Mouse (Mus musculus) lung, postnatal 0 days (tissue): ENCODE results near the gene Vstm2a.

Experiments
- CTCF ChIP-seq: IDR thresholded peaks from 2 replicates; pipeline ENCODE4 v1.5.1; 2016; ENCODE audit warnings: antibody characterized with exemption, mild to moderate bottlenecking
- EP300 ChIP-seq: IDR thresholded peaks from 2 replicates; pipeline ENCODE4 v1.6.1; 2016; ENCODE audit warnings: antibody characterized with exemption, mild to moderate bottlenecking, control low read depth

DNA sequence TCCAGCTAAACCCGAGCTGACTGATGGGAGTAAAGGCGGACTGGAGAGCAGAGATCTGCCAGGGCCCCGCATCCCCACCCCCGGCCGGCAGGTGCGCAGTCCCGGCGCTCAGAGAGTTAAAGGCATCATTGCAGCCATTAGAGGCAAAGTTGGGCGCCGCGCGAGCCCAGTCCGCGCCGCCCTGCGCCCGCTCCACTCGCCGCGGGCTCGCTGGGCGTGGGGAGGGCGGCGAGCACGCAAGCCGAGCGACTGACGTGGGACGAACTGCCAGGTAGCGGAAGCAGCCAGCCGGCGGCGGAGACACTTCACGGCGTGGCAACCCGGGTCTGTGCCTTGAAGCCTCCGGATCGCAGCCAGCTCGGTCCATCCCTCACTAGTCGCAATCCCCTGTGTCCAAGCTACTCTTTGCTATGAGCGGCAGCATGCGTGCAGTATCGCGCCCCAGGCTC, at the start of gene Vstm2a:
- TF ChIP-seq EP300 = no peak
- no peak for TF ChIP-seq CTCF
